Mouse (Mus musculus) hindbrain, embryonic 14.5 days (tissue): ENCODE measurements around the gene Kcnk13. TPM values are rescaled to one million over a fixed set of nuclear protein-coding genes. Genes with fewer than 3 reads are reported as not detected.

Source experiments
- ATAC-seq: fragments of 200-750 bp; cut with Nextera tagmentation; 2 replicates; pipeline ENCODE4 v1.8.0; 2017; ENCODE audit warnings: moderate number of reproducible peaks, mild to moderate bottlenecking, moderate TSS enrichment, moderate library complexity; ENCODE audit not compliant: low FRiP score
- DNase-seq: peaks from one replicate; pipeline ENCODE4 v3.0.0-alpha.2; 2015; ENCODE audit warnings: low spot score
- H3K27ac ChIP-seq: fragments of 300-500 bp; sonication (generic); 2 replicates; pipeline ENCODE4 v1.5.1; 2014; ENCODE audit warnings: mild to moderate bottlenecking, moderate library complexity
- H3K27me3 ChIP-seq: fragments of 300-500 bp; sonication (generic); 2 replicates; pipeline ENCODE4 v1.6.1; 2014; ENCODE audit warnings: mild to moderate bottlenecking, low read length, mixed read lengths; ENCODE audit not compliant: control insufficient read depth, insufficient read depth
- H3K36me3 ChIP-seq: fragments of 300-500 bp; sonication (generic); replicated peaks from 2 replicates; pipeline ENCODE4 v1.6.1; 2014; ENCODE audit not compliant: control insufficient read depth, insufficient read depth
- H3K4me1 ChIP-seq: fragments of 300-500 bp; sonication (generic); replicated peaks from 2 replicates; pipeline ENCODE4 v1.6.1; 2014; ENCODE audit warnings: antibody characterized with exemption, low read length, mixed read lengths; ENCODE audit not compliant: control insufficient read depth, insufficient read depth
- H3K4me2 ChIP-seq: fragments of 300-500 bp; sonication (generic); replicated peaks from 2 replicates; pipeline ENCODE4 v1.6.1; 2014; ENCODE audit warnings: mild to moderate bottlenecking, moderate library complexity
- H3K4me3 ChIP-seq: fragments of 300-500 bp; sonication (generic); replicated peaks from 2 replicates; pipeline ENCODE4 v1.5.1; 2014; ENCODE audit warnings: mild to moderate bottlenecking, low read length
- H3K9ac ChIP-seq: fragments of 300-500 bp; sonication (generic); 2 replicates; pipeline ENCODE4 v1.6.1; 2014
- H3K9me3 ChIP-seq: fragments of 300-500 bp; sonication (generic); 2 replicates; pipeline ENCODE4 v1.6.1; 2016; ENCODE audit warnings: low read length; ENCODE audit not compliant: control insufficient read depth
- WGBS: fragments of 180-500 bp; shearing (Covaris S2); extraction: QIAGEN DNeasy Blood & Tissue Kit; methylation state at CpG from one replicate; pipeline ENCODE4 v1.1.7; 2014; 5-methylcytosine and 5-hydroxymethylcytosine counted together
- polyA plus RNA-seq: library from polyadenylated mRNA; unstranded; fragments of >200 nt; fragmentation: Nextera tagmentation; extraction: Ambion mirVana; gene quantifications from 2 replicates; pipeline ENCODE4 v1.2.1, GENCODE M21; 2014

Kcnk13 gene
- polyA plus RNA-seq, 1 experiment from 2014 or later, result 0.80 TPM

- ATAC-seq (no peak), DNase-seq (no peak)
- no peaks in the 10 kb centered on the region for H3K9me3 ChIP-seq
- H3K4me1 ChIP-seq, result no peaks in the 10 kb centered on the region
- peaks cover 11% of the 10 kb centered on the region for H3K27me3 ChIP-seq
- H3K4me2 ChIP-seq, result no peak overlapping the region
- 85% methylated on average over 1 of the region's 1 CpGs for WGBS
- H3K9ac ChIP-seq, result no peak overlapping the region
- no peak overlapping the region for H3K27ac ChIP-seq
- no peaks in the 10 kb centered on the region for H3K36me3 ChIP-seq
- H3K4me3 ChIP-seq, result no peak overlapping the region
Measured at GRCm38 (mm10) chr12:99973659-99974058, 9.4 kb downstream of the Kcnk13 start.

- DNase-seq (no peak), ATAC-seq (no peak)
- H3K27ac ChIP-seq, result no peak overlapping the region
- H3K4me1 ChIP-seq, result no peaks in the 10 kb centered on the region
- H3K9me3 ChIP-seq, result no peaks in the 10 kb centered on the region
- WGBS, result 90% methylated on average over 4 of the region's 4 CpGs
- no peaks in the 10 kb centered on the region for H3K36me3 ChIP-seq
- no peak overlapping the region for H3K9ac ChIP-seq
- H3K27me3 ChIP-seq, result no peaks in the 10 kb centered on the region
- H3K4me2 ChIP-seq, result no peak overlapping the region
- no peak overlapping the region for H3K4me3 ChIP-seq
Measured at GRCm38 (mm10) chr12:99979541-99979940, 15.2 kb downstream of the Kcnk13 start.

GRCm38 (mm10) chr12:99986797-99987196 is 22.5 kb downstream of the Kcnk13 start:
- Histone ChIP-seq H3K9me3 (no peaks in the 10 kb centered on the region), H3K27me3 (no peaks in the 10 kb centered on the region), H3K36me3 (no peaks in the 10 kb centered on the region), H3K9ac (no peak overlapping the region), H3K27ac (no peak overlapping the region), H3K4me1 (no peaks in the 10 kb centered on the region), H3K4me2 (no peak overlapping the region), H3K4me3 (no peak overlapping the region)
- 95% methylated on average over 5 of the region's 5 CpGs for WGBS
- DNase-seq (no peak), ATAC-seq (no peak)

GRCm38 (mm10) chr12:99988144-99988543 is 23.8 kb downstream of the Kcnk13 start:
- Histone ChIP-seq H3K9me3 (no peaks in the 10 kb centered on the region), H3K4me2 (no peak overlapping the region), H3K27ac (no peak overlapping the region), H3K9ac (no peak overlapping the region), H3K4me3 (no peak overlapping the region), H3K27me3 (no peaks in the 10 kb centered on the region), H3K36me3 (no peaks in the 10 kb centered on the region), H3K4me1 (no peaks in the 10 kb centered on the region)
- DNase-seq, result no peak
- no peak for ATAC-seq
- 90% methylated on average over 2 of the region's 2 CpGs for WGBS

GRCm38 (mm10) chr12:99992362-99992862 is 28.1 kb downstream of the Kcnk13 start:
- H3K4me3 ChIP-seq, result no peak overlapping the region
- no peaks in the 10 kb centered on the region for H3K4me1 ChIP-seq
- ATAC-seq (no peak), DNase-seq (no peak)
- H3K36me3 ChIP-seq, result no peaks in the 10 kb centered on the region
- H3K9ac ChIP-seq, result no peak overlapping the region
- no peaks in the 10 kb centered on the region for H3K9me3 ChIP-seq
- no peaks in the 10 kb centered on the region for H3K27me3 ChIP-seq
- no peak overlapping the region for H3K4me2 ChIP-seq
- WGBS, result 92% methylated on average over 11 of the region's 11 CpGs
- no peak overlapping the region for H3K27ac ChIP-seq

GRCm38 (mm10) chr12:99993146-99993890 is 29.0 kb downstream of the Kcnk13 start:
- no peaks in the 10 kb centered on the region for H3K36me3 ChIP-seq
- H3K4me2 ChIP-seq, result no peak overlapping the region
- H3K4me3 ChIP-seq, result no peak overlapping the region
- DNase-seq (no peak), ATAC-seq (no peak)
- H3K9me3 ChIP-seq, result no peaks in the 10 kb centered on the region
- 77% methylated on average over 10 of the region's 10 CpGs for WGBS
- no peak overlapping the region for H3K9ac ChIP-seq
- H3K27me3 ChIP-seq, result no peaks in the 10 kb centered on the region
- H3K27ac ChIP-seq, result no peak overlapping the region
- no peaks in the 10 kb centered on the region for H3K4me1 ChIP-seq

- Histone ChIP-seq H3K36me3 (no peaks in the 10 kb centered on the region), H3K4me2 (no peak overlapping the region), H3K9ac (no peak overlapping the region), H3K27ac (no peak overlapping the region), H3K4me1 (no peaks in the 10 kb centered on the region), H3K9me3 (no peaks in the 10 kb centered on the region), H3K4me3 (no peak overlapping the region), H3K27me3 (no peaks in the 10 kb centered on the region)
- ATAC-seq, result no peak
- 96% methylated on average over 5 of the region's 5 CpGs for WGBS
- no peak for DNase-seq
Measured at GRCm38 (mm10) chr12:99995951-99996350, 31.7 kb downstream of the Kcnk13 start.

- Histone ChIP-seq H3K9me3 (no peaks in the 10 kb centered on the region), H3K9ac (no peak overlapping the region), H3K27me3 (no peaks in the 10 kb centered on the region), H3K4me3 (no peak overlapping the region), H3K36me3 (no peaks in the 10 kb centered on the region), H3K4me1 (no peaks in the 10 kb centered on the region), H3K27ac (no peak overlapping the region), H3K4me2 (no peak overlapping the region)
- whole genome bisulfite sequencing, result 82% methylated on average over 5 of the region's 5 CpGs
- no peak for DNase-seq
- ATAC-seq, result no peak
Measured at GRCm38 (mm10) chr12:99999726-100000125, 35.4 kb downstream of the Kcnk13 start.

- Histone ChIP-seq H3K4me1 (no peaks in the 10 kb centered on the region), H3K27ac (no peak overlapping the region), H3K36me3 (no peaks in the 10 kb centered on the region), H3K4me3 (no peak overlapping the region), H3K4me2 (no peak overlapping the region), H3K9ac (no peak overlapping the region), H3K27me3 (no peaks in the 10 kb centered on the region), H3K9me3 (no peaks in the 10 kb centered on the region)
- 70% methylated on average over 7 of the region's 7 CpGs for WGBS
- DNase-seq (no peak), ATAC-seq (no peak)
Measured at GRCm38 (mm10) chr12:100000381-100000780, 36.1 kb downstream of the Kcnk13 start.
